Mouse (Mus musculus) liver, adult 2 months (tissue): ENCODE measurements at regions not wholly inside any gene's neighbourhood (a gene's known extent, or its start where the extent isn't known, plus 50 kb on each side); places are given as distances from the start of the nearest gene placed in this dataset.

ENCODE experiments used
- CTCF ChIP-seq: fragments of 200-500 bp; IDR thresholded peaks from 2 replicates; pipeline ENCODE4 v1.5.1; 2011; ENCODE audit warnings: low read depth, low read length, control low read depth
- POLR2A ChIP-seq: fragments of 200-500 bp; IDR thresholded peaks from 2 replicates; pipeline ENCODE4 v1.6.1; 2011; ENCODE audit warnings: low read length, control low read depth; ENCODE audit not compliant: insufficient read depth; ENCODE audit errors: extremely low read depth

- TF ChIP-seq CTCF (no peak), POLR2A (no peak)
These were observed 79.4 kb downstream of the Fam43a start for GRCm38 (mm10) chr16:30678708-30679492.
